8 mouse cellular contexts compared by ENCODE assay signal in genomic region chr1:93479476-93480083, GRCm38 (mm10). TPM values are rescaled to one million over a fixed set of nuclear protein-coding genes. Genes with fewer than 3 reads are reported as not detected.
DNase-seq lines count a peak whose midpoint lies in the region; ATAC-seq and TF ChIP-seq lines count a peak whose summit lies in the region.

No protein-coding gene starts in this region.

- 3% methylated on average over 23 of the region's 23 CpGs for WGBS in bone marrow, adult 2 months
- WGBS in kidney, postnatal 0 days, result 4% methylated on average over 23 of the region's 23 CpGs

- H3K4me2 ChIP-seq in kidney, postnatal 0 days (ENCODE audit: low read length), result peak overlapping the region; percentile 78

- H3K36me3 ChIP-seq in kidney, postnatal 0 days (ENCODE audit: insufficient read depth, low read length), result no peaks in the 10 kb centered on the region

- no peak for TF ChIP-seq POLR2A in bone marrow, adult 2 months (IDR thresholded peaks at IDR 0.05; ENCODE audit: borderline replicate concordance, control insufficient read depth, low read depth, low read length)

- DNase-seq in gastrocnemius, adult 18-20 months (ENCODE audit: low spot score), result peak; percentile 11
- no peak for DNase-seq in gastrocnemius, postnatal 36 days
- DNase-seq in 416B (ENCODE audit: low read depth), result peak; percentile 66
- peak; percentile 19 for DNase-seq in forelimb bud, embryonic 11.5 days (ENCODE audit: low read depth, low spot score)
- peak; percentile 52 for DNase-seq in kidney, postnatal 0 days (ENCODE audit: low spot score)
- peak; percentile 43 to 47 for DNase-seq in lung, postnatal 4 days
- peak; percentile 25 to 70 for DNase-seq in spleen, postnatal 4 days (ENCODE audit: low spot score in 2 of 2)

- intact Hi-C loops in gastrocnemius, postnatal 36 days (cut with DNase I), result loop anchor here (2.0 kb wide), 1 partner anchor 35 kb away; no protein-coding TSS in a partner anchor

- H3K27me3 ChIP-seq in kidney, postnatal 0 days (ENCODE audit: insufficient read depth, low read length), result no peaks in the 10 kb centered on the region

- peak overlapping the region; percentile 97 for H3K27ac ChIP-seq in bone marrow, adult 2 months (ENCODE audit: control insufficient read depth, insufficient read depth, low read depth, low read length, poor library complexity)
- peak overlapping the region; percentile 97 for H3K27ac ChIP-seq in kidney, postnatal 0 days

- no peak for ATAC-seq in kidney, postnatal 0 days (replicated peaks; ENCODE audit: low FRiP score, low read depth)

- peak overlapping the region; percentile 73 for H3K4me3 ChIP-seq in bone marrow, adult 2 months (replicated peaks; ENCODE audit: control insufficient read depth, low read depth, low read length)
- peak overlapping the region; percentile 74 for H3K4me3 ChIP-seq in kidney, postnatal 0 days (replicated peaks; ENCODE audit: low read depth, low read length)

- TF ChIP-seq CTCF in bone marrow, adult 2 months (IDR thresholded peaks at IDR 0.05; ENCODE audit: control insufficient read depth, insufficient read depth, low read length), result no peak
- TF ChIP-seq CTCF in kidney, postnatal 0 days (IDR thresholded peaks at IDR 0.05; ENCODE audit: low read depth), result no peak

- H3K4me1 ChIP-seq in bone marrow, adult 2 months (ENCODE audit: control insufficient read depth, insufficient read depth, low read length), result no peaks in the 10 kb centered on the region
- peaks cover 3% of the 10 kb centered on the region; the same call in 1 of the 2 replicates for H3K4me1 ChIP-seq in kidney, postnatal 0 days (replicated peaks; ENCODE audit: insufficient read depth, low read length)

- peak overlapping the region; percentile 81 for H3K9ac ChIP-seq in kidney, postnatal 0 days (ENCODE audit: low read depth, low read length)

- no peaks in the 10 kb centered on the region for H3K9me3 ChIP-seq in kidney, postnatal 0 days (replicated peaks; ENCODE audit: low read length)

RNA-seq across cellular contexts. Expression of gene Hdlbp, which starts 1.0 kb away (rescaled TPM):
- total RNA-seq in gastrocnemius, adult 18-20 months (2021), result 100 to 1,000 TPM; 341 to 345 TPM
- 100 to 1,000 TPM; 289 to 302 TPM for total RNA-seq in gastrocnemius, postnatal 36 days (2021)
- 26.1 and 43.9 TPM in 2 replicates for polyA plus RNA-seq in bone marrow, adult 2 months (2011; ENCODE audit: insufficient read depth, insufficient read length, low replicate concordance, missing spikeins)
- 151 and 160 TPM in 2 replicates for polyA plus RNA-seq in kidney, postnatal 0 days (2015; fragmentation: Nextera tagmentation; extraction: Ambion mirVana)

RNA-seq across cellular contexts. Expression of gene Farp2, which starts 32.3 kb away (rescaled TPM):
- total RNA-seq in gastrocnemius, adult 18-20 months (2021), result 10 to 100 TPM; 13.1 to 13.7 TPM
- total RNA-seq in gastrocnemius, postnatal 36 days (2021), result 10 to 100 TPM; 11.5 to 11.9 TPM
- 0.65 and 0.82 TPM in 2 replicates for polyA plus RNA-seq in bone marrow, adult 2 months (2011; ENCODE audit: insufficient read depth, insufficient read length, low replicate concordance, missing spikeins)
- polyA plus RNA-seq in kidney, postnatal 0 days (2015; fragmentation: Nextera tagmentation; extraction: Ambion mirVana), result 8.0 and 9.1 TPM in 2 replicates

Comparison
In these comparisons a context has a peak if more than half of its experiments do, and no peak if none do; other contexts are left out.
1. DNase-seq: peak in gastrocnemius, adult 18-20 months (single experiment), 416B (single experiment), forelimb bud, embryonic 11.5 days (single experiment), kidney, postnatal 0 days (single experiment), lung, postnatal 4 days (2 of 2) and spleen, postnatal 4 days (2 of 2); none in gastrocnemius, postnatal 36 days (0 of 2).